Mouse (Mus musculus) hindbrain, embryonic 10.5 days (tissue): ENCODE results near the gene Epc2. TPM values are rescaled to one million over a fixed set of nuclear protein-coding genes. Genes with fewer than 3 reads are reported as not detected.

Experiments used
- DNase-seq: peaks from one replicate; pipeline ENCODE4 v3.0.0-alpha.2; 2017; ENCODE audit warnings: low spot score
- H3K27ac ChIP-seq: fragments of 300-500 bp; sonication (generic); 2 replicates; pipeline ENCODE4 v1.5.1; 2016; ENCODE audit warnings: mild to moderate bottlenecking, moderate library complexity
- H3K27me3 ChIP-seq: fragments of 300-500 bp; sonication (generic); 2 replicates; pipeline ENCODE4 v1.6.1; 2016; ENCODE audit warnings: mild to moderate bottlenecking; ENCODE audit not compliant: poor library complexity, insufficient read depth, severe bottlenecking
- H3K36me3 ChIP-seq: fragments of 300-500 bp; sonication (generic); 2 replicates; pipeline ENCODE4 v1.6.1; 2016; ENCODE audit warnings: mild to moderate bottlenecking, moderate library complexity
- H3K4me1 ChIP-seq: fragments of 300-500 bp; sonication (generic); replicated peaks from 2 replicates; pipeline ENCODE4 v1.6.1; 2016; ENCODE audit warnings: mild to moderate bottlenecking
- H3K4me3 ChIP-seq: fragments of 300-500 bp; sonication (generic); 2 replicates; pipeline ENCODE4 v1.5.1; 2016; ENCODE audit warnings: mild to moderate bottlenecking, moderate library complexity
- H3K9me3 ChIP-seq: fragments of 300-500 bp; sonication (generic); 2 replicates; pipeline ENCODE4 v1.6.1; 2016; ENCODE audit warnings: mild to moderate bottlenecking, moderate library complexity
- WGBS: fragments of 180-500 bp; shearing (Covaris S2); methylation state at CpG from one replicate; pipeline ENCODE4 v1.1.7; 2016; 5-methylcytosine and 5-hydroxymethylcytosine counted together
- polyA plus RNA-seq: library from polyadenylated mRNA; unstranded; fragments of >200 nt; fragmentation: Nextera tagmentation; extraction: Ambion mirVana; gene quantifications from 2 replicates; pipeline ENCODE4 v1.2.1, GENCODE M21; 2016

Epc2 gene
- polyA plus RNA-seq, 1 experiment from 2014 or later, result 7.3 TPM

DNA sequence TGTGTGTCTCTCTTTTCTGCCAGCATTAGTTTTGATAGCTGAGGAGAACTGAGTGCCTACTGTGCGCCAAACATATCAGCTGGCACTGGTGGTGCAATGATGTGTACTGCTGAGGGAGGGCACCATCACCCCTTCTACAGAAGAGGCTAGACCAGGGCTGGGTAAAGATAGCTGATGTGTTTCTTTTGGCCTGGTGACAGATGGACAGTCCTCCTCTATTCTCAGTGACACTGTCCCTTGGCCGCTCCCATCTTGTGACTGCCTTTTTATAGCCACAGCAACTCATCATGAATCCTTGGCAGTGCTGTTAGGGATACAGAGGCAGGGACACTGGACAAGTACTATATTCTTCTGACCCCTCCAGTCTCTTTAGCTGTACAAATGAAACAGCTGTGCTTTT is 132.0 kb downstream of the Epc2 start:
- no peak for DNase-seq
- Histone ChIP-seq H3K27me3 (no peaks in the 10 kb centered on the region), H3K4me3 (no peak overlapping the region)

DNA sequence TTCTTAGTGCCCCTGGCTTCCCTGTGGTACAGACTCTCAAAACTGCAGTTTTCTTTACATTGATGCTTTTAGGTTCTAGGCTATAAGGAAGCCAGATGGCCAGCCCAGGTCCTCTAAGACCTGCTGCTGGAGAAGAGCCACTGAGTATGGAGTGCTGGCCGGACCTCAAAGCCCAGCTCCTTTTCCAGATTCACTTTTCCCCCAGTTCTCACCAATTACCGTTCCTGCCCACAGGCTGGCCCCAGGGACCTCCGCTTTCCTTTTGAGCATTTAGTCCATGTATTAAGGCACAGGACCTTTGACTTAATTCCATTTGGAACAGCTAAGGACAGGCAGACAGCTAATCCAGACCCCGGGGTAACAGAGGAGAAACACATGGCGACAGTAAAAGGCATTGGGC is 139.2 kb downstream of the Epc2 start:
- Histone ChIP-seq H3K27ac (no peak overlapping the region), H3K4me3 (no peak overlapping the region), H3K36me3 (no peaks in the 10 kb centered on the region), H3K4me1 (peaks cover 3% of the 10 kb centered on the region; the same call in 1 of the 2 replicates), H3K9me3 (no peaks in the 10 kb centered on the region), H3K27me3 (no peaks in the 10 kb centered on the region)
- 73% methylated on average over 5 of the region's 5 CpGs for WGBS
- no peak for DNase-seq

More for the DNA sequence above, 132.0 kb downstream of the Epc2 start:
- no peaks in the 10 kb centered on the region for H3K4me1 ChIP-seq
- 98% methylated on average over 2 of the region's 2 CpGs for WGBS
- H3K36me3 ChIP-seq, result no peaks in the 10 kb centered on the region
- no peak overlapping the region for H3K27ac ChIP-seq
- H3K9me3 ChIP-seq, result no peaks in the 10 kb centered on the region

DNA sequence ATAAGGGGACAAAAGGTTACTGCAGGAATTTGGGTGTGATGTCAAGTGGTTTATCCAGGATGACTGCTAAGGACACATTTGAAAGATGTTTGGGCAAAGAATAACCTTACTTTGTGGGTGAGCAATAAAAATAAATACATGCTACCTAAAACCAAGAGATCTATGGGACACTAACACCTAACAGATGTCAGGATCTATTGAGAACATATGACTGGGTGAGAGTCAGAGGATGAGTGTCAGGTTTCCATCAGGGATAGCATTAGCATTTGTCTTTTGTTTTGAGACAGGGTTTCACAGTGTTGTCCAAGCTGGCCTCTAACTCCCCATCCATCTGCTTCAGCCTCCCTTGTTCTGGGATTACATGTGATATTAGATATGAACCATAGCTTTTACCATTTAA is 141.6 kb downstream of the Epc2 start:
- H3K27me3 ChIP-seq, result no peaks in the 10 kb centered on the region
- H3K36me3 ChIP-seq, result no peaks in the 10 kb centered on the region
- no peak overlapping the region for H3K27ac ChIP-seq
- no peaks in the 10 kb centered on the region for H3K9me3 ChIP-seq
- no peak for DNase-seq
- H3K4me1 ChIP-seq, result peaks cover 3% of the 10 kb centered on the region; the same call in 1 of the 2 replicates
- no peak overlapping the region for H3K4me3 ChIP-seq

DNA sequence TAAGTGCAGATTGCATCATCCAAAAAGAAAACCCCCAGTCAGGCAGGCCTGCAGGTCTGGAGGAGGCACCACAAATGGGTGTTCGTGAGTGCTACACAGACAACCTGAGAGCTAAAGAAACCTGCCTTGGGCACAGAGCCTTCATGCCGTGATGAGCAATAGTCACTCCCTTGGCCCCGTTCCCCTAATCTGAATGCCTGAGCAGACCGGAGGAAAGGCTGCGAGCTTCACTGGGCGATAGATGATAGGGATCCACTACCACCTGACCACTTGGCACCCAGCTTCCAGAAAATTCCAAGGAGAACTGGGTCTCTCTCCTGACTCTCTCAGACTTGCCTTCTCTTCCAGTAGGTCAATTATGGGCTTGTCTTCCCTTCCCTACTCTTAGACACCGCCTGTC is 143.6 kb downstream of the Epc2 start:
- Histone ChIP-seq H3K4me1 (peaks cover 3% of the 10 kb centered on the region; the same call in 1 of the 2 replicates), H3K36me3 (no peaks in the 10 kb centered on the region), H3K27ac (no peak overlapping the region), H3K4me3 (no peak overlapping the region), H3K9me3 (no peaks in the 10 kb centered on the region), H3K27me3 (no peaks in the 10 kb centered on the region)
- DNase-seq, result no peak
- WGBS, result 93% methylated on average over 7 of the region's 7 CpGs

DNA sequence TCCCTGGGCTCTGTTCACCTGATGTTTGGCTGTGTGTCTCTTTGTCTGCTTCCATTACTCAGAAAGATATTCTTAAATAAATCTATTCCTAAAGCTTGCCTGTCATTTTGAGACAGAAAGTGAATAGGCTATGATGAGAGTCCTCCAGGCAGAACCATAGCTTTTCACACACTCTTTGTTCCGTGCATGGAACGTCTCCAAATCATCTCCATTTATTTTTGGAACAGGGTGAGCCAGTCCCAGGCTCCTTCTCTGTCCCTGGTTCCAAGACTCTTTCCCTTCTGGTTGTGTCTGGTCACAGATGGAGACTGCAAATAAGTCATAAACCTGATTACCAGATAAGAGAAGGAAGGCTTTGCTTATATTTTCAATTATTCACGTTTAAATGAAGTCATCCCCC is 145.0 kb downstream of the Epc2 start:
- Histone ChIP-seq H3K4me3 (no peak overlapping the region), H3K27ac (no peak overlapping the region), H3K36me3 (no peaks in the 10 kb centered on the region), H3K9me3 (no peaks in the 10 kb centered on the region), H3K4me1 (peaks cover 4% of the 10 kb centered on the region; the same call in 1 of the 2 replicates), H3K27me3 (no peaks in the 10 kb centered on the region)
- 87% methylated on average over 3 of the region's 3 CpGs for WGBS
- DNase-seq, result no peak

DNA sequence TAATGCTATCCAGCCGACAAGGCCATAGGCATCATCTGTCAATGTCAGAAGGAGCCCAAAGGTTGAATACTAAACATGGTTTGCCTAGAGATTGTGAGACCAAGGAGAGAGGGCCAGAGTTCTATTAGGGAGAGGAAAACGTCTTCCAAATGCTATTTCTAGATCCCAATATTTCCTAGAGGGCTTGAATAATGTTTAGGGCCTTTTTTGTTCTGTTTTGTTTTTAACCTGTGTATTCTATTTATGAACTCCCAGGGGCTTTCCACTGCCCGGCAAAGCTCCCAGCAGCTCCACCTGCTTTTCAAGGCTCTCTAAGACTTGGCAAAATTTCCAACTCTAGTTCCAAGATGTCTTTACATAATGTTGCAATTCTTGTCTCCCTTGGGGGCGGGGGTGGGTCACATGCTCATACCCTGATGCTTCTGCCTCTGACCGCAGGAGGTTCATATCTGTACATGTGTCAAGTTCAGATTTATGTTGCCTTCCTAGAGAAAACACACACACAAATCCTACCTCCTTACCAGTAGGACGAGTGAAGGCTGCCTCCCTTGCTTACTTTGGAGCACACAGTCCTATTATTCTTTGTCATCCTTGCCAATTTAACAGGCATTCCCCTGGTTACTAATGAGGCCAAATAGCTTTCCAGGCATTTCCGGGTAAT is 148.9 kb downstream of the Epc2 start:
- no peak overlapping the region for H3K27ac ChIP-seq
- H3K36me3 ChIP-seq, result no peaks in the 10 kb centered on the region
- peaks cover 4% of the 10 kb centered on the region; the same call in 1 of the 2 replicates for H3K4me1 ChIP-seq
- H3K9me3 ChIP-seq, result 0 out of 2 replicates have a peak, but pooled peaks cover 4% of the 10 kb centered on the region
- H3K27me3 ChIP-seq, result no peaks in the 10 kb centered on the region
- H3K4me3 ChIP-seq, result no peak overlapping the region
- WGBS, result 71% methylated on average over 7 of the region's 7 CpGs
- no peak for DNase-seq

Other genes starting within 250 kb of the Epc2 start
- 45.8 and 67.6 TPM in 2 replicates for gene Kif5c, start 167.8 kb downstream of the Epc2 start, polyA plus RNA-seq